Mouse (Mus musculus) C2C12 (cell line): ENCODE results near the gene Cspg4. TPM values are rescaled to one million over a fixed set of nuclear protein-coding genes. Genes with fewer than 3 reads are reported as not detected.

Experiments
- H3K27me3 ChIP-seq: one replicate; pipeline ENCODE4 v1.6.1; 2011; ENCODE audit not compliant: control insufficient read depth, insufficient read depth, insufficient read length
- H3K36me3 ChIP-seq: one replicate; pipeline ENCODE4 v1.6.1; 2011; ENCODE audit not compliant: control insufficient read depth, insufficient read depth
- H3K4me3 ChIP-seq: one replicate; pipeline ENCODE4 v1.5.1; 2011; ENCODE audit warnings: mild to moderate bottlenecking, control low read depth; ENCODE audit not compliant: poor library complexity, insufficient read depth, severe bottlenecking
- H3K79me2 ChIP-seq: one replicate; pipeline ENCODE4 v1.6.1; 2011; ENCODE audit not compliant: control insufficient read depth, insufficient read depth
- H3K79me3 ChIP-seq: one replicate; pipeline ENCODE4 v1.6.1; 2011; ENCODE audit warnings: low read depth, control low read depth
- H3ac ChIP-seq: one replicate; pipeline ENCODE3; 2011; ENCODE audit warnings: low read depth; ENCODE audit not compliant: control insufficient read depth, insufficient read length
- CEBPB ChIP-seq: IDR thresholded peaks from one replicate; pipeline ENCODE4 v1.6.1; 2011; ENCODE audit warnings: low read depth, mild to moderate bottlenecking, control low read depth, moderate library complexity
- CTCF ChIP-seq: IDR thresholded peaks from one replicate; pipeline ENCODE4 v1.5.1; 2011; ENCODE audit not compliant: control insufficient read depth, insufficient read depth, insufficient read length
- FOSL1 ChIP-seq: IDR thresholded peaks from one replicate; pipeline ENCODE4 v1.8.0; 2011; ENCODE audit warnings: mild to moderate bottlenecking, low read length; ENCODE audit not compliant: poor library complexity, insufficient read depth, severe bottlenecking
- MAX ChIP-seq: IDR thresholded peaks from one replicate; pipeline ENCODE4 v1.6.1; 2011; ENCODE audit warnings: mild to moderate bottlenecking, control low read depth
- MYOD1 ChIP-seq: IDR thresholded peaks from one replicate; pipeline ENCODE4 v1.6.1; 2011; ENCODE audit warnings: low read depth; ENCODE audit not compliant: control insufficient read depth, insufficient read length
- MYOG ChIP-seq: IDR thresholded peaks from one replicate; pipeline ENCODE4 v1.6.1; 2011; ENCODE audit not compliant: control insufficient read depth, insufficient read length; ENCODE audit errors: extremely low read depth
- USF1 ChIP-seq: IDR thresholded peaks from one replicate; pipeline ENCODE4 v1.6.1; 2011; ENCODE audit warnings: low read depth, mild to moderate bottlenecking, control low read depth, moderate library complexity
- polyA plus RNA-seq: library from polyadenylated mRNA; unstranded; fragments of >200 nt; fragmentation: generic; extraction: Trizol; gene quantifications from one replicate; pipeline ENCODE4 v1.2.1, GENCODE M21; 2012; ENCODE audit warnings: missing spikeins

Gene Cspg4
- polyA plus RNA-seq, 1 experiment, result 42.8 TPM

DNA sequence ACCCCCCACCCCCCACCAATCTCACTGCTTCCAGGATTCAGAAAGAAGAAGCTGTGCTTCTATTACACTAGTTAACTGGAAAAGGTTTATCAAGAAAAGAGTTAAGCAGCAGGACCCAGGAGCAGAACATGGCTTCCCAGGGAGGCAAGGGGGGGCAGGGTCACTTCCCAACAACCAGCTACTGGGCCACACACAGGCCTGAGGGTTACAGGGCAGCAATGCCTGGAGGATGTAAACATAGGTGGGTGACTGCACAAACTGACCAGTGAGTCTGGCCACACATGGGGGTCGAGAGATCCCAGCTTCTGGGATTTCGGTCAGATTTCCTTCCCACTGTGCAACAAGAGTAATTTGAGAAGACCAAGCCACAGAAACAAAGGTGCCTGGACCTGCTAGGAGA is 52.3 kb downstream of the Cspg4 start:
- H3K4me3 ChIP-seq, result no peak overlapping the region
- H3K27me3 ChIP-seq, result no peaks in the 10 kb centered on the region
- H3K36me3 ChIP-seq, result peaks cover 25% of the 10 kb centered on the region
- H3ac ChIP-seq, result no peak overlapping the region
- no peaks in the 10 kb centered on the region for H3K79me2 ChIP-seq
- no peaks in the 10 kb centered on the region for H3K79me3 ChIP-seq
- no peak for TF ChIP-seq MAX
- TF ChIP-seq FOSL1, result no peak
- TF ChIP-seq CTCF, result no peak
- no peak for TF ChIP-seq MYOD1
- no peak for TF ChIP-seq MYOG
- TF ChIP-seq CEBPB, result no peak
- no peak for TF ChIP-seq USF1

DNA sequence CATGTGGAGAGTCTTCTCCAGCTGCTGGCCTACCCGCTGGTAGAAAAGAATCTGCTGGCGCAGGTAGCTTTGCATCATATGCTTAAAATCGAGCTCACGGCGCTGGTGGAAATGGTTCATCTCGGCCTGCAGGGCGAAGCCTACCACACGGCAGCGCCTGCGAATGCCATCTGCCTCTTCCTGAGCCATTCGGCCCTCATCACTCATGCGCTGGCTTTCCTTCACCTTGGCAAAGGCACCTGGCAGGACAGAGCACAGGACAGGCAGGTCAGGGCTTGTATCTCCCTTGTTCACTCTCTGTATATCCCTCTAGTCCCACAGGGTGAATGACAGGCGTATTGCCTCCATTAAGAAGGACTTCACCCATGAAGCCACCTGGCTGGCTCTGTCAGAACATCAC is 53.6 kb downstream of the Cspg4 start:
- Histone ChIP-seq H3K36me3 (peaks cover 31% of the 10 kb centered on the region), H3K27me3 (no peaks in the 10 kb centered on the region), H3K79me3 (peaks cover 3% of the 10 kb centered on the region), H3K4me3 (no peak overlapping the region), H3K79me2 (peaks cover 10% of the 10 kb centered on the region), H3ac (no peak overlapping the region)
- no peak for TF ChIP-seq MAX
- no peak for TF ChIP-seq MYOG
- no peak for TF ChIP-seq FOSL1
- TF ChIP-seq CEBPB, result no peak
- TF ChIP-seq USF1, result no peak

DNA sequence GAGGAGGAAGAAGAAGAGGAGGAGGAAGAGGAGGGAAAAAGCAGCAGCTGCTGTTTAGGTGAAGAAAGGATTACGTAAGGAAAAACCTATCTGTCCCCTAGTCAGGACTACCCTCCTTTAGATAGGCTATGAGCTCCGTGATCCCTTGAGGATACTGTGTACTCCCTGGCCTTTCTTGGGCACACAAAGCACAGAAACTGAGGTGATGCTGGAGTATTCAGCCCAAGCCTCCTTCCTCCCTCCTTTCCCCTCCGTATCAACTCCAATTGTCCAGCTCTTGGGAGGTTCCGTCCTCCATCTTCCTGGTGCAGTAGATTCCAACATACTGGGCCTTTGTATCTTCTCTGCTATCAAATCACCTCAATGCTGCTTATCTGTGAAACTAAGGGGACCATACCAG is 57.9 kb downstream of the Cspg4 start:
- Histone ChIP-seq H3ac (no peak overlapping the region), H3K4me3 (no peak overlapping the region), H3K36me3 (peaks cover 30% of the 10 kb centered on the region), H3K79me3 (peaks cover 3% of the 10 kb centered on the region), H3K79me2 (peaks cover 48% of the 10 kb centered on the region), H3K27me3 (no peaks in the 10 kb centered on the region)
- no peak for TF ChIP-seq USF1

DNA sequence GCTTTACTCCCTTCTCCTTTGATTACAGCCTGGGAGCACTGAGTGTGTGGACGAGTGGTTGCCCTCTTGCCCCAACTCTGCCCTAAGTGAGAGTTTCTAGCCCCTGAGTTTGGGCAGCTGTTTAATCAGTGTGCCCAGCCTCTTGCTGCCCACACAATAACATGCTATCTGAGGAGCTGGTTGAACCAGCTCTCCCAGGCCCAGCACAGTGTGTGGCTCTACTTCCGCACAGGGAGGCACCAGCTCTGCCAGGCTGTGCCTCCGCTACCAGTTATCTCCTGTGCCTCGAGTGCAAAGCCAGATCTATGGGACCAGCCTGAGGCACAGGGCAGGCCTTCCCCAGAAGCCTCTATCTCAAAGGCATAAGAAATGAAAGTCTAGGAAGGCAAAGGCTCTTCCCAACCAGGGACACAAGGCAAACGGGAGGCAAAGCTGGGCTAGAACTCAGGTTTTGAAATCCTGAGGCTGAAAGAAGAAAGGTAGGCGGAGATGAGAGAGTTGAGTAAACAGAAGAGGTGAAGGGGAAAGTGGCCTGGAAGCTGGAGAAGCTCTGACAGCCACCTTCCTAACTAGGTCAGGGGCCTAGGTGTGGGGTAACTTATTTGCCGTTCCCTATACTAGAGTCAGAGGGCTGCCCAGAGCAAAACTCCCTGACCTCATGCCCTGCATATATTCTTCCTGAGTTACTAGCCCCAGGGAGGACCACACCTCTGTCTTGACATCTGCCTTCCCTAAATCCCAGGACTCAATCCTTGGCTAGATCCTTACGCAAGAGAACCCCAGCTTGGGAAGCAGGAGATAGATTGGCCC is 59.2 kb downstream of the Cspg4 start:
- Histone ChIP-seq H3K79me3 (peaks cover 3% of the 10 kb centered on the region), H3K27me3 (no peaks in the 10 kb centered on the region), H3K36me3 (peaks cover 21% of the 10 kb centered on the region), H3K4me3 (no peak overlapping the region), H3ac (no peak overlapping the region), H3K79me2 (peaks cover 48% of the 10 kb centered on the region)
- TF ChIP-seq MAX, result no peak
- peak; percentile 59 for TF ChIP-seq CEBPB
- no peak for TF ChIP-seq FOSL1
- TF ChIP-seq MYOG, result no peak
- no peak for TF ChIP-seq MYOD1
- no peak for TF ChIP-seq CTCF
- TF ChIP-seq USF1, result no peak

DNA sequence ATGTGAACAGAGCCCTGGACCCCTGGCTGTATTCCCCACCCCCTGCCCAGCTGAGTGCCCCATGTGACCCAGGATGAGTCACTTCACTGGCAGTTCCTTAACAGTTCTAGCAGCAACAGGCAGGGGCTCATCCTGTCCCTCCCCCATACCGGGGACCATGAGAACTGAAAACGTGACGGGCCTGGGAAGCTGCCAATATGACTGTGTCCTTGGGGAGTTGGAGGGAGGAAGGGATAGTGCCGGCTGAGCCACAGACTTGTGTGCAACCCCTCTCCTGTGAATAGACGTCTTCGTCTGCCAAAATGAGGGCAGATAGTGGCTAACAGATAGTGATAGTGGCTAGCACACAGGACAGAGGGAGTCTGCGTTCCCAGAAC is 59.8 kb downstream of the Cspg4 start:
- no peak overlapping the region for H3K4me3 ChIP-seq
- peaks cover 21% of the 10 kb centered on the region for H3K36me3 ChIP-seq
- H3K79me2 ChIP-seq, result peaks cover 48% of the 10 kb centered on the region
- peak; percentile 96 for TF ChIP-seq USF1
- TF ChIP-seq MYOD1, result no peak
- TF ChIP-seq FOSL1, result no peak
- no peak for TF ChIP-seq CEBPB
- peak; percentile 43 for TF ChIP-seq MAX
- no peak for TF ChIP-seq CTCF
- TF ChIP-seq MYOG, result no peak
- H3ac ChIP-seq, result no peak overlapping the region
- H3K79me3 ChIP-seq, result peaks cover 3% of the 10 kb centered on the region
- H3K27me3 ChIP-seq, result no peaks in the 10 kb centered on the region

DNA sequence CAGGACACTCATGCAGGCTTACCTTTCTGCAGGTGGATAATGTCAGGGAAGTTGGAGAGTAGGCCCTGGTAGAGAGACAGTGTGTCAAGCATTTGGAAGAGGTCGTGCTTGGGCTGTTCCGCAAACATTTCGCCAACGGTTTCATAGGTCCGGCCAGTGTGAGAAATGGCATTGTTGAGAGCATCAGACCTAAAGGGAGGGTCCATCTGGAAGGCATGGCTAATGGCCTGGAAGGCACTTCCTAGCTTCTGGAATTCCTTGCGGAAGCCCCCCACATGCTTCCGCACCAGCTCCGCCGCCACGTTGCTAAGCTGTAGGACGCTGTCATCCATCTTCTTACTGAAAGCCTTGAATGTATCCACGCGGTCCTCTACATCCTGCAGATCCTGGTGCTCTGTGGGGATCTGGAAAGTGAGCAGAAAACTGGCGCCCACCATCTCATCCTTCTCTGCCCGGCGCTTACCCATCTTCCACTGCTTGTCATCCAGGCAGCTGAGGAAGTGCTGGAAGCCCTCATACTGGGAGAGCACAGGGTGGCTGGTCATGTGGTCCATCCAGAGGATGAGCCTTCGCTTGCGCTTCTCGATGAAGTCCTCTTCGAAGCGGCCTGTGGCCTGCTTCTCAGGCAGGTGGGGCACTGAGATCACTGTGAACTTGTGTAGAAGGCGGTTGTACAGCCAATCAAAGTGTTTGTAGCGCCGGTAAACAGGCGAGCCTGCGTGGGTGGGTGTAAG is 60.6 kb downstream of the Cspg4 start:
- H3ac ChIP-seq, result no peak overlapping the region
- no peak overlapping the region for H3K4me3 ChIP-seq
- H3K27me3 ChIP-seq, result no peaks in the 10 kb centered on the region
- H3K79me3 ChIP-seq, result peaks cover 3% of the 10 kb centered on the region
- H3K36me3 ChIP-seq, result peaks cover 20% of the 10 kb centered on the region
- TF ChIP-seq CEBPB (no peak), CTCF (no peak), MAX (no peak), MYOD1 (no peak), FOSL1 (no peak), USF1 (no peak), MYOG (no peak)
- H3K79me2 ChIP-seq, result peaks cover 48% of the 10 kb centered on the region
